Mouse (Mus musculus): ENCODE data around the gene Ankef1. TPM values are rescaled to one million over a fixed set of nuclear protein-coding genes. Genes with fewer than 3 reads are reported as not detected.

Ankef1 gene
- polyA plus RNA-seq, 1 experiment from 2014 or later: 0.62 TPM

DNA sequence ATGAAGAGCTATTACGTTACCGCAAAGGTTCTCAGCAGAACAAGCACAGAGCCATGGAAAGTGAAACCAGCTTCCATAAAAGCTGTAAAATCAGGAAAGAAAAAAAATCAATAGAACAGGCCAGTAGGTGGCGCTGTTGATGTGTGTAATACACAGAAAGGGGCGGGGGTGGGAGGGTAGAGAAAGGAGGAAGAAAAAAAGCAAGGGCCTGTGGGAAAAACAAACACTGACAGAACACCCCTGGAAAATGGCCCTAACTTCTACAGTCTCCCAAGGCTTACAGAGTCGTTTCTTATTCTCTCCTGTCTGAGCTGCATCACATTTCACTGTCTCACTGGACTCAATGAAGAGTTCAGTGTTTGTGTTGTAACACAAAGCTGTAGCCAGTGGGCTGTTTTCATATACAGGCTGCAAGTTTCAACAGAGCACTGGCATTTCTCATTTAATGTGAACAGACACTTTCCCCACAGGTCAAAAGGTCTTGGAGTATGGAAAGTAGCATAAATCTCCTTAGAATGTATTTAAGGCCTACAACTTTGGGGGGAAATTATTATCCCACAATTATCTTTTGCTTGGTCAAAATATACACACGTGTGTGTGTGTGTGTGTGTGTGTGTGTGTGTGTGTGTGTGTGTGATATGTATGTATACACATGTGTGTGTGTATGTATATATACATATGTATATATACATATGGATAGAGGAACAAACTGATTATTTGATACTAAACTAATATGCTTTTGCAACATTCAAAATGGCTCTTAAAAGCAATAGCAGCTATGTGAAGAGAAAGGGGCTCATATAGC, 15.7 kb upstream of the Ankef1 start:
- peak overlapping the region; percentile 52; the same call in 1 of the 2 replicates for H3K27ac ChIP-seq (ENCODE audit: low read length)
- 0 out of 2 replicates have a peak, but pooled peaks cover 3% of the 10 kb centered on the region for H3K4me1 ChIP-seq (ENCODE audit: control insufficient read depth, insufficient read depth, low read length)
- H3K9ac ChIP-seq (replicated peaks; ENCODE audit: low read depth, low read length): no peak overlapping the region
- H3K27me3 ChIP-seq (ENCODE audit: control insufficient read depth, insufficient read depth, low read length): no peaks in the 10 kb centered on the region
- H3K9me3 ChIP-seq (ENCODE audit: control insufficient read depth, low read depth, low read length): no peaks in the 10 kb centered on the region
- no peaks in the 10 kb centered on the region for H3K36me3 ChIP-seq (ENCODE audit: control insufficient read depth, insufficient read depth, low read length)
- H3K4me3 ChIP-seq (ENCODE audit: low read depth, low read length): no peak overlapping the region
- WGBS: 16% methylated on average over 6 of the region's 6 CpGs
- no peak overlapping the region; the same call in 1 of the 2 replicates for H3K4me2 ChIP-seq (replicated peaks; ENCODE audit: low read depth, low read length)
- peak; percentile 85 for ATAC-seq (ENCODE audit: insufficient number of reproducible peaks, insufficient read depth, low FRiP score, low read depth)

DNA sequence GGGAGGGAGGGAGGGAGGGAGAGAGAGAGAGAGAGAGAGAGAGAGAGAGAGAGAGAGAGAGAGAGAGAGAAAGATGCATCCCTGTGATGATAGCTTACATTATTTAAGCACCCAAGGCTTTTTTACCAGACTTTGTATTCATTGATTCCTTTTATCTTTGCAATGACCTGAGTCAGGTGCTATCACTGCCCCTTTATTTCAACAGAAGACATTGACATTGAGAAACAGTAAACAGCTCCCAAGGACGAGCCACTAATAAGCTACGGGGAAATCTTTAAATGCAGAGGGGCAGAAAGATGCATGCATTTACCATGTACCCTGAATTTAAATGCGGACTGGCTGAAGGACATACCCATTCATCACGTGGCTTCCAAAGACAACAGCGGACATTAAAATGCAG, 14.7 kb upstream of the Ankef1 start:
- H3K4me3 ChIP-seq (ENCODE audit: low read depth, low read length): no peak overlapping the region
- H3K9ac ChIP-seq (replicated peaks; ENCODE audit: low read depth, low read length): no peak overlapping the region
- H3K27me3 ChIP-seq (ENCODE audit: control insufficient read depth, insufficient read depth, low read length): no peaks in the 10 kb centered on the region
- ATAC-seq (ENCODE audit: insufficient number of reproducible peaks, insufficient read depth, low FRiP score, low read depth): no peak
- no peaks in the 10 kb centered on the region for H3K9me3 ChIP-seq (ENCODE audit: control insufficient read depth, low read depth, low read length)
- 72% methylated on average over 5 of the region's 5 CpGs for WGBS
- no peaks in the 10 kb centered on the region for H3K36me3 ChIP-seq (ENCODE audit: control insufficient read depth, insufficient read depth, low read length)
- H3K27ac ChIP-seq (ENCODE audit: low read length): no peak overlapping the region
- no peak overlapping the region for H3K4me2 ChIP-seq (replicated peaks; ENCODE audit: low read depth, low read length)
- H3K4me1 ChIP-seq (ENCODE audit: control insufficient read depth, insufficient read depth, low read length): 0 out of 2 replicates have a peak, but pooled peaks cover 3% of the 10 kb centered on the region

DNA sequence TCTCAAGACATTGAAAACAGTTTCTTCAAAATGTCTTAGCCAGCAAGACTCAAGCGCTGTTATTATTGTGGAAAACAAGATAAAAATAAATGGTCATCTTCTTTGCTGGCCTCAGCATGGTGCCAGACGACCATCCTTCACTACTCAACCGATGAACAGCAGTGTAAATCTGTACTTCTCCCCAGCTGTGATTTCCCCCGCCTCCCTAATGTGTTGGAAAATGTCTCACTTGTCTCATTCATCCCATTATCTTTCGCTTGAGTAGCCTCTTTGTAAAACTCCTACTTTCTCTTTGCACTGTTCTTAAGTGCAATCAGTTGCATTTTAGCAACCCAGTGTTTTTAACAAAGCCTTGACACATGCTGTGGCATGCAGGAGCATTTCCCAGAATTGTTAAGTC, 9.4 kb downstream of the Ankef1 start:
- H3K4me2 ChIP-seq (replicated peaks; ENCODE audit: low read depth, low read length): no peak overlapping the region
- no peak overlapping the region for H3K27ac ChIP-seq (ENCODE audit: low read length)
- H3K36me3 ChIP-seq (ENCODE audit: control insufficient read depth, insufficient read depth, low read length): no peaks in the 10 kb centered on the region
- H3K4me1 ChIP-seq (ENCODE audit: control insufficient read depth, insufficient read depth, low read length): no peaks in the 10 kb centered on the region
- no peaks in the 10 kb centered on the region for H3K27me3 ChIP-seq (ENCODE audit: control insufficient read depth, insufficient read depth, low read length)
- no peaks in the 10 kb centered on the region for H3K9me3 ChIP-seq (ENCODE audit: control insufficient read depth, low read depth, low read length)
- H3K4me3 ChIP-seq (ENCODE audit: low read depth, low read length): no peak overlapping the region
- ATAC-seq (ENCODE audit: insufficient number of reproducible peaks, insufficient read depth, low FRiP score, low read depth): no peak
- H3K9ac ChIP-seq (replicated peaks; ENCODE audit: low read depth, low read length): no peak overlapping the region
- WGBS: 56% methylated on average over 5 of the region's 5 CpGs

DNA sequence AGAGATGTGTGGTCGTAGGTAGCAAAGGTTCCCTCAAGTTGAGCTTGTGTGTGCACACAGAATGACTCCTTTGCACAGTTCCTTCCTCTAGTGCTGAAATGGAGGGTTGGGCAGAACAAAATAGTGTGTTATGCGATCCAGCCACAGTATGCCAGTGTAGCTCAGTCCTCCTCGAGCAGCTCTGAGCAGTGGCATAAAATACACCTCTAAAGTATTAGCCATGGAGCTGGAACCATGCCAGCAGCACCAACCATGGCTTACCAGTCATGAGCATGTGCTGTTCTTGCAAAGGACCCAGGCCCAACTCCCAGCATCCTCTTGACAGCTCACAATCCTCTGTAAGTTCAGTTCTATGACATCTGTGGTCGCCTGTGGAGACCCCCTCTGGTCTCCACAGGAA, 10.0 kb downstream of the Ankef1 start:
- Histone ChIP-seq H3K4me2 (replicated peaks; ENCODE audit: low read depth, low read length) (no peak overlapping the region), H3K27me3 (ENCODE audit: control insufficient read depth, insufficient read depth, low read length) (no peaks in the 10 kb centered on the region), H3K9me3 (ENCODE audit: control insufficient read depth, low read depth, low read length) (no peaks in the 10 kb centered on the region), H3K36me3 (ENCODE audit: control insufficient read depth, insufficient read depth, low read length) (no peaks in the 10 kb centered on the region), H3K4me3 (ENCODE audit: low read depth, low read length) (no peak overlapping the region), H3K27ac (ENCODE audit: low read length) (no peak overlapping the region), H3K4me1 (ENCODE audit: control insufficient read depth, insufficient read depth, low read length) (no peaks in the 10 kb centered on the region), H3K9ac (replicated peaks; ENCODE audit: low read depth, low read length) (no peak overlapping the region)
- 83% methylated on average over 4 of the region's 4 CpGs for WGBS
- ATAC-seq (ENCODE audit: insufficient number of reproducible peaks, insufficient read depth, low FRiP score, low read depth): no peak

DNA sequence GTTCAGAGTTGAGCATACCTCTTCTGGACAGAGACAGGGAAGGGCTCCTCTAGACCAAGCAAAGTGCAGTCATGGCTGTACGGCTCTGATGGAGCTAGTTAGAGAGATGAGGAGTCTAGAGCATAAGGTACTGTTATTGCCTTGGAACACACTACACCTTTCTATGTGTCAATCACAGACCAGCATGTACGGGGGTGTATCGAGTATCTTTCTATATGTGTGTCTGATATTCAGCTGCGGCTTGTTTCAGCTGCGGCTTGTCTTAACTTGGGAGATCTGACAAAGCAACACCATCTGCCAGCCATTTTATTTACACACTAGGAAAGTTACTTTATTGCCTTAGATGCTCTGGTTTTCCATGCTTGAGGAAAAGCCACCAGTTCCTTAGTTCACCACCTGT, 11.1 kb downstream of the Ankef1 start:
- WGBS: 96% methylated on average over 5 of the region's 5 CpGs
- H3K9me3 ChIP-seq (ENCODE audit: control insufficient read depth, low read depth, low read length): no peaks in the 10 kb centered on the region
- H3K9ac ChIP-seq (replicated peaks; ENCODE audit: low read depth, low read length): no peak overlapping the region
- H3K4me1 ChIP-seq (ENCODE audit: control insufficient read depth, insufficient read depth, low read length): no peaks in the 10 kb centered on the region
- ATAC-seq (ENCODE audit: insufficient number of reproducible peaks, insufficient read depth, low FRiP score, low read depth): no peak
- H3K27me3 ChIP-seq (ENCODE audit: control insufficient read depth, insufficient read depth, low read length): no peaks in the 10 kb centered on the region
- H3K4me3 ChIP-seq (ENCODE audit: low read depth, low read length): no peak overlapping the region
- H3K4me2 ChIP-seq (replicated peaks; ENCODE audit: low read depth, low read length): no peak overlapping the region
- H3K36me3 ChIP-seq (ENCODE audit: control insufficient read depth, insufficient read depth, low read length): no peaks in the 10 kb centered on the region
- H3K27ac ChIP-seq (ENCODE audit: low read length): no peak overlapping the region

DNA sequence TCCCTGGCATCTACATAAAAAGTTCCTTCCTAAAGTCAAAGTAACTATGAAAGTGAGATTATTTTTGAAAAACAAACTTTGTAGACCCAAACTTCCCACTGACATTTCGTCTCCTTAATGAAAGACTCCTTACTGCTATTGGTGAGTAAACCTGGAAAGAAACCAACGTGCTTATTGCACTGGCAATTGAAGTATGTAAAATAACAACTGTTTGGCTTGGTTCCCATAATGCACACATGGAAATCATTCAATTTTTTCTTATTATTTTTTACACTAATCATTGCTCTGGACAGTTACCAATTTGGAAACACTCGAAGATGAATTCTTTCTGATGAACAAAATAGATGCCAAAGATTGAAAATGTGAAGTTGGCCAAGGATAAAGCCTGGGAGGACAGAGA, 12.1 kb downstream of the Ankef1 start:
- H3K36me3 ChIP-seq (ENCODE audit: control insufficient read depth, insufficient read depth, low read length): no peaks in the 10 kb centered on the region
- 54% methylated on average over 3 of the region's 3 CpGs for WGBS
- no peaks in the 10 kb centered on the region for H3K27me3 ChIP-seq (ENCODE audit: control insufficient read depth, insufficient read depth, low read length)
- ATAC-seq (ENCODE audit: insufficient number of reproducible peaks, insufficient read depth, low FRiP score, low read depth): no peak
- H3K4me3 ChIP-seq (ENCODE audit: low read depth, low read length): no peak overlapping the region
- no peaks in the 10 kb centered on the region for H3K9me3 ChIP-seq (ENCODE audit: control insufficient read depth, low read depth, low read length)
- no peak overlapping the region for H3K4me2 ChIP-seq (replicated peaks; ENCODE audit: low read depth, low read length)
- no peak overlapping the region for H3K27ac ChIP-seq (ENCODE audit: low read length)
- H3K4me1 ChIP-seq (ENCODE audit: control insufficient read depth, insufficient read depth, low read length): no peaks in the 10 kb centered on the region
- H3K9ac ChIP-seq (replicated peaks; ENCODE audit: low read depth, low read length): no peak overlapping the region

DNA sequence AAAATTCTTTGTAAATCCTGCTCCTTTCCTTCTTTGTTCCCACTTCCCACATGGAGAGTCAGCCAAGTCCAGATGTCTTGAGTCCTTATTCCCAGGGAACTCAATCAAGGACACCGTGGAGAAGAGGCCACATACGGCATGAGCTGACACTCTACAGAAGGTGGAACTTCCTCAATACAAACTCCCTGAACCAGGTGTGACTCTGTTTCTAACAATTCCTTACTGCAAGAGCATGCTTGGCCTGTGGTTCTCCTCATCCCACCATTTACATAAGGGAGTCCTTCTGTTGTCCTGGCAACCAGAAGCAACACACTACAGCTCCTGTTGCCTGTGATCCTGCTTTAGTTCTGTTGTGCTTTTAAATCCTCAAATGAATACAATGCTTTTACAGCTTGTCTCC, 13.8 kb downstream of the Ankef1 start:
- H3K9ac ChIP-seq (replicated peaks; ENCODE audit: low read depth, low read length): no peak overlapping the region
- WGBS: 74% methylated on average over 2 of the region's 2 CpGs
- ATAC-seq (ENCODE audit: insufficient number of reproducible peaks, insufficient read depth, low FRiP score, low read depth): no peak
- H3K27me3 ChIP-seq (ENCODE audit: control insufficient read depth, insufficient read depth, low read length): no peaks in the 10 kb centered on the region
- H3K9me3 ChIP-seq (ENCODE audit: control insufficient read depth, low read depth, low read length): no peaks in the 10 kb centered on the region
- H3K36me3 ChIP-seq (ENCODE audit: control insufficient read depth, insufficient read depth, low read length): no peaks in the 10 kb centered on the region
- H3K27ac ChIP-seq (ENCODE audit: low read length): no peak overlapping the region
- no peaks in the 10 kb centered on the region for H3K4me1 ChIP-seq (ENCODE audit: control insufficient read depth, insufficient read depth, low read length)
- H3K4me2 ChIP-seq (replicated peaks; ENCODE audit: low read depth, low read length): no peak overlapping the region
- H3K4me3 ChIP-seq (ENCODE audit: low read depth, low read length): no peak overlapping the region

DNA sequence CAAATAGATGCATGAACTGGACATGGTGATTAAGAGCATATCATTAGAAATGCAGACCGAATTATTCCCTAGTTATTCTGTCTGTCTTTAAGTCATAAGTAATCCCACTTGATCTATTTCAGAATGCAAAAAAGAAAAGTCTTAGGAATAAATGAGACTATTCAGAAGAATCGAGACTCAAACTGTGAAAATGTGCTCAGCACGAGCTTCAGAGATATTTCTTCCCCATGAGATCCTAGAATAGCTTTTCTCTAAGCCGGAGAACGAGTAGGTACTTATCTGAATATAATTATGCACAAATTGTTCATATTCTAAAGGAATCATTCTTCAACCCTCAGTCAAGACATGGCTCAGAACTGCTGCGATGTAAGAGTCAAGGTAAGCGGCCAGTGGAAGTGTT, 27.2 kb downstream of the Ankef1 start:
- H3K27ac ChIP-seq (ENCODE audit: low read length): no peak overlapping the region
- no peaks in the 10 kb centered on the region for H3K9me3 ChIP-seq (ENCODE audit: control insufficient read depth, low read depth, low read length)
- 86% methylated on average over 7 of the region's 7 CpGs for WGBS
- ATAC-seq (ENCODE audit: insufficient number of reproducible peaks, insufficient read depth, low FRiP score, low read depth): no peak
- H3K4me2 ChIP-seq (replicated peaks; ENCODE audit: low read depth, low read length): no peak overlapping the region
- H3K9ac ChIP-seq (replicated peaks; ENCODE audit: low read depth, low read length): no peak overlapping the region
- H3K36me3 ChIP-seq (ENCODE audit: control insufficient read depth, insufficient read depth, low read length): no peaks in the 10 kb centered on the region
- no peak overlapping the region for H3K4me3 ChIP-seq (ENCODE audit: low read depth, low read length)
- H3K4me1 ChIP-seq (ENCODE audit: control insufficient read depth, insufficient read depth, low read length): no peaks in the 10 kb centered on the region
- no peaks in the 10 kb centered on the region for H3K27me3 ChIP-seq (ENCODE audit: control insufficient read depth, insufficient read depth, low read length)

DNA sequence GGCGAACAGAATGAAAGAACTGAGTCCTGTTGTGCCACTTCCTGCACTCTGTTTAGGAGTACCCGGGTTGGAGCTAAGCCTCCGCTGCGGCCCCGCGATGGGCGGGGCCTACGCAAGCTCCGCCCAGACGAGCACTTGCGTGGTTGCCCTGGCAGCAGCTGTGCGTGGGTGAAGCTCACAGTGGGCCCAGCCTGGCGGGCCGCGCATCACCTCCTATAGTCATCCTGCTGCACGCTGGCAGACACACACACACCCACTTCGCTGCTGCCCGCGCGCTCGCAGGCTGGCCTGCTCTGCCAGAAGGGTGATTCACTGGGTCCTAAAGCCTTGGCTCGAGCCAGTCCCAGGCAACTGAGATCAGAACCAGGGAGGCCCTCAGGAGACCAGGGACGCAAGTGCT, 30.3 kb downstream of the Ankef1 start:
- Histone ChIP-seq H3K27ac (ENCODE audit: low read length) (no peak overlapping the region), H3K27me3 (ENCODE audit: control insufficient read depth, insufficient read depth, low read length) (no peaks in the 10 kb centered on the region), H3K4me3 (ENCODE audit: low read depth, low read length) (peak overlapping the region; percentile 46), H3K4me2 (replicated peaks; ENCODE audit: low read depth, low read length) (peak overlapping the region; percentile 56), H3K4me1 (ENCODE audit: control insufficient read depth, insufficient read depth, low read length) (no peaks in the 10 kb centered on the region), H3K9me3 (ENCODE audit: control insufficient read depth, low read depth, low read length) (no peaks in the 10 kb centered on the region), H3K36me3 (ENCODE audit: control insufficient read depth, insufficient read depth, low read length) (no peaks in the 10 kb centered on the region), H3K9ac (replicated peaks; ENCODE audit: low read depth, low read length) (peak overlapping the region; percentile 30; the same call in 1 of the 2 replicates)
- WGBS: under 1% methylated on average over 23 of the region's 23 CpGs
- peak; percentile 98 for ATAC-seq (ENCODE audit: insufficient number of reproducible peaks, insufficient read depth, low FRiP score, low read depth)

Measured in stomach, embryonic 14.5 days (tissue).